Mouse (Mus musculus) cortical plate, adult 2 months (tissue): ENCODE measurements around the gene Atg101.

Experiments used
- CTCF ChIP-seq: fragments of 200-500 bp; IDR thresholded peaks from 2 replicates; pipeline ENCODE4 v1.5.1; 2011; ENCODE audit warnings: mild to moderate bottlenecking, control low read depth, low read length; ENCODE audit not compliant: insufficient read depth; ENCODE audit errors: extremely low read depth
- POLR2A ChIP-seq: fragments of 200-500 bp; IDR thresholded peaks from 2 replicates; pipeline ENCODE4 v1.6.1; 2011; ENCODE audit warnings: mild to moderate bottlenecking, low read length, control low read depth; ENCODE audit not compliant: insufficient read depth; ENCODE audit errors: extremely low read depth

GRCm38 (mm10) chr15:101306459-101306858 lies 22.4 kb downstream of the Atg101 start:
- TF ChIP-seq POLR2A (no peak), CTCF (no peak)
